Mouse (Mus musculus): Measurements from ENCODE around the gene Tm4sf19.
A peak's percentile ranks its signal among the peaks of the same experiment; 100 is the strongest.
"Not testable (repeated sequence)": the region's sequence is repeated elsewhere in the genome, so short reads cannot be mapped to it uniquely, and the experiment has no call there.

The Tm4sf19 gene

GRCm38 (mm10) chr16:32430474-32431046 is 30.3 kb downstream of the Tm4sf19 start, which contains the start of gene Pcyt1a:
Pcyt1a (plus strand) TSS chr16:32430921.
- peak; percentile 95 for DNase-seq (ENCODE audit: extremely low spot score, low spot score)

GRCm38 (mm10) chr16:32431047-32431591 is 30.8 kb downstream of the Tm4sf19 start:
- DNase-seq (ENCODE audit: extremely low spot score, low spot score) = no peak

GRCm38 (mm10) chr16:32431926-32432325 is 31.6 kb downstream of the Tm4sf19 start:
- DNase-seq (ENCODE audit: extremely low spot score, low spot score) = no peak

- no peak for DNase-seq (ENCODE audit: extremely low spot score, low spot score)
Observed at GRCm38 (mm10) chr16:32433138-32433537, 32.8 kb downstream of the Tm4sf19 start.

GRCm38 (mm10) chr16:32434066-32434465 is 33.8 kb downstream of the Tm4sf19 start:
- DNase-seq (ENCODE audit: extremely low spot score, low spot score) = no peak

- DNase-seq (ENCODE audit: extremely low spot score, low spot score) = no peak
Observed at GRCm38 (mm10) chr16:32434691-32435090, 34.4 kb downstream of the Tm4sf19 start.

GRCm38 (mm10) chr16:32436657-32437056 is 36.4 kb downstream of the Tm4sf19 start:
- DNase-seq (ENCODE audit: extremely low spot score, low spot score) = no peak

GRCm38 (mm10) chr16:32437266-32437665 is 37.0 kb downstream of the Tm4sf19 start:
- no peak for DNase-seq (ENCODE audit: extremely low spot score, low spot score)

GRCm38 (mm10) chr16:32441432-32441831 is 41.1 kb downstream of the Tm4sf19 start:
- DNase-seq (ENCODE audit: extremely low spot score, low spot score) = no peak

- DNase-seq (ENCODE audit: extremely low spot score, low spot score) = not testable (repeated sequence)
Observed at GRCm38 (mm10) chr16:32444615-32445014, 44.3 kb downstream of the Tm4sf19 start.

- DNase-seq (ENCODE audit: extremely low spot score, low spot score) = no peak
Observed at GRCm38 (mm10) chr16:32445558-32445957, 45.3 kb downstream of the Tm4sf19 start.

- DNase-seq (ENCODE audit: extremely low spot score, low spot score) = no peak
Observed at GRCm38 (mm10) chr16:32446563-32447138, 46.3 kb downstream of the Tm4sf19 start.

- no peak for DNase-seq (ENCODE audit: extremely low spot score, low spot score)
Observed at GRCm38 (mm10) chr16:32449665-32450064, 49.4 kb downstream of the Tm4sf19 start.

GRCm38 (mm10) chr16:32450133-32450532 is 49.8 kb downstream of the Tm4sf19 start:
- DNase-seq (ENCODE audit: extremely low spot score, low spot score) = no peak

GRCm38 (mm10) chr16:32453102-32453501 is 52.8 kb downstream of the Tm4sf19 start:
- no peak for DNase-seq (ENCODE audit: extremely low spot score, low spot score)

GRCm38 (mm10) chr16:32454646-32455045 is 54.3 kb downstream of the Tm4sf19 start:
- DNase-seq (ENCODE audit: extremely low spot score, low spot score) = peak; percentile 16

GRCm38 (mm10) chr16:32456086-32456485 is 55.8 kb downstream of the Tm4sf19 start:
- DNase-seq (ENCODE audit: extremely low spot score, low spot score) = no peak

- DNase-seq (ENCODE audit: extremely low spot score, low spot score) = no peak
Observed at GRCm38 (mm10) chr16:32456761-32457160, 56.5 kb downstream of the Tm4sf19 start.
